Mouse (Mus musculus) heart, embryonic 11.5 days (tissue): ENCODE measurements around the gene Olfr1105. TPM values are rescaled to one million over a fixed set of nuclear protein-coding genes. Genes with fewer than 3 reads are reported as not detected.

Source experiments
- ATAC-seq: fragments of 200-750 bp; cut with Nextera tagmentation; replicated peaks from 2 replicates; pipeline ENCODE4 v1.8.0; 2017; ENCODE audit warnings: moderate library complexity; ENCODE audit not compliant: insufficient number of reproducible peaks, low FRiP score, low TSS enrichment
- H3K27ac ChIP-seq: fragments of 300-500 bp; sonication (generic); 2 replicates; pipeline ENCODE4 v1.5.1; 2014; ENCODE audit warnings: mild to moderate bottlenecking, low read depth, low read length
- H3K27me3 ChIP-seq: fragments of 300-500 bp; sonication (generic); 2 replicates; pipeline ENCODE4 v1.6.1; 2014; ENCODE audit warnings: mild to moderate bottlenecking, low read length, mixed read lengths; ENCODE audit not compliant: control insufficient read depth, insufficient read depth
- H3K36me3 ChIP-seq: fragments of 300-500 bp; sonication (generic); 2 replicates; pipeline ENCODE4 v1.6.1; 2014; ENCODE audit warnings: mild to moderate bottlenecking, low read length, moderate library complexity, mixed read lengths; ENCODE audit not compliant: control insufficient read depth, insufficient read depth
- H3K4me1 ChIP-seq: fragments of 300-500 bp; sonication (generic); 2 replicates; pipeline ENCODE4 v1.6.1; 2014; ENCODE audit warnings: low read length; ENCODE audit not compliant: control insufficient read depth, insufficient read depth
- H3K4me2 ChIP-seq: fragments of 300-500 bp; sonication (generic); 2 replicates; pipeline ENCODE4 v1.6.1; 2014; ENCODE audit warnings: mild to moderate bottlenecking, moderate library complexity
- H3K4me3 ChIP-seq: fragments of 300-500 bp; sonication (generic); 2 replicates; pipeline ENCODE4 v1.5.1; 2014; ENCODE audit warnings: low read depth, low read length
- H3K9ac ChIP-seq: fragments of 300-500 bp; sonication (generic); 2 replicates; pipeline ENCODE4 v1.6.1; 2014; ENCODE audit warnings: mild to moderate bottlenecking, low read depth, low read length, moderate library complexity
- H3K9me3 ChIP-seq: fragments of 300-500 bp; sonication (generic); replicated peaks from 2 replicates; pipeline ENCODE4 v1.6.1; 2016; ENCODE audit warnings: low read length; ENCODE audit not compliant: control insufficient read depth
- WGBS: fragments of 180-500 bp; shearing (Covaris S2); extraction: QIAGEN DNeasy Blood & Tissue Kit; methylation state at CpG from one replicate; pipeline ENCODE4 v1.1.7; 2014; ENCODE audit not compliant: insufficient replicate concordance; 5-methylcytosine and 5-hydroxymethylcytosine counted together
- polyA plus RNA-seq: library from polyadenylated mRNA; unstranded; fragments of >200 nt; fragmentation: Nextera tagmentation; extraction: Ambion mirVana; gene quantifications from 2 replicates; pipeline ENCODE4 v1.2.1, GENCODE M21; 2014

The Olfr1105 gene
- polyA plus RNA-seq = not detected in 2 replicates

DNA sequence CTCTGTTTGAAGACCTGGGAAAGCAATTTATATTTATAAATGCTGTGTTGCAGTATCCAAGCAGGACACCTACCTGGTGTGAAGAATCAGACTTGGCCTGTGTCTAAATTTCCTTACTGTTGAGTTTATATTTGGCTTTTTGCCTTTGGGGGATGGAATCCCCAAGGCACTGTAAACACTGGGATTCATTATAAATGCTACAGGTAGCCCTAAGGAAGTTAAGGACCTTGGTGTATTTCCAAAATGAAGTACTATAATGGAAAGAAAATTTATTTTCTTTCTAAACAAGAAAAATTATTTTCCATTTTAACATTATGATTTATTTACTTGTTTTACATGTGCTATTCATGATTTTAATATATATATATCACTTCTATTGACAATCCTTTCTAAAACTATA is at the start of gene Olfr1105:
TSS of gene Olfr1105 (minus strand) at position 101 of the 400 bp plus-strand sequence.
- H3K4me2 ChIP-seq = no peak within 1 kb of the TSS
- no peaks in the 10 kb centered on the region for H3K4me1 ChIP-seq
- no peaks in the 10 kb centered on the region for H3K27me3 ChIP-seq
- no peak for ATAC-seq
- no peak within 1 kb of the TSS for H3K9ac ChIP-seq
- H3K27ac ChIP-seq = no peak within 1 kb of the TSS
- H3K4me3 ChIP-seq = no peak within 1 kb of the TSS
- no peaks in the 10 kb centered on the region for H3K9me3 ChIP-seq
- H3K36me3 ChIP-seq = no peaks in the 10 kb centered on the region

DNA sequence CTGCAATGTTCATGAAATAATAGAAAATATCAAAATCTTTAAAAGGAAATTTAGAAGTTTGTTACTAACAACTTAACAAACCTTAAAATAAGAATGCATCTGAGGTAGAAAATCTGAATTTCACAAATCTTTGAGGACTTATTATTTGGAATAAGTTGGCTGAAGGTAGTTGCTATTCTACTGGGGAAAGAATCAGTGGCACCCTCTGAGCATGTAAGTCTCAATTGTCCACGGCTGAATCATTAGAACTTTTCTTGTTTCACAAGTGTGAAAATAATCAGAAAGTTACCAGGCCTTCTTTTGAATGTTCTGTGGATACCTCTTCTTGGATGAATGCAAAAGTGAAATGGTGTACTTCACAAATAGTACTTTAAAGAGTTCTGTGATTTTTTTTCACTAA is 39.4 kb upstream of the Olfr1105 start, which contains the start of gene Olfr1107:
TSS of gene Olfr1107 (minus strand) at position 101 of the 400 bp plus-strand sequence.
- 77% methylated on average over 1 of the region's 1 CpGs for WGBS
- H3K27me3 ChIP-seq = no peaks in the 10 kb centered on the region

DNA sequence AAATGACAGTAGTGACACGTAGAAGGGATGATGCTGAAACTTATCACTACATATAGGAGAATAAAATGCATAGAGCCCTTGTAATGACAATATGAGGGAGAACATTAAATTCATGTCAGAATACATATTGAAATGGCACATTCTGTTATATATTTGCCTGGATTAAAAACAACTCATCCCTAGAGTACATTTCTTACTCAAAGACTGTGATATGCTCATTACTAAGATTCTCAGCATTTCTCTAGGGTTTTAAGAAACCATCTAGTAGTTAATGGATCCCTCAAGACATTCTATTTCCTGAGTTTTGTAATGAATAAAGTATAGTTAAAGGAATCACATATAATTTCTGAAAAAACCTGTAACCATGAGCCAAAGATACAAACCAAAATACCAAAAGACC is 15.8 kb upstream of the Olfr1105 start, which contains the start of gene Olfr1106:
TSS of gene Olfr1106 (minus strand) at position 101 of the 400 bp plus-strand sequence.
- Histone ChIP-seq H3K4me3 (no peak within 1 kb of the TSS), H3K27me3 (no peaks in the 10 kb centered on the region), H3K36me3 (no peaks in the 10 kb centered on the region), H3K4me2 (no peak within 1 kb of the TSS), H3K4me1 (no peaks in the 10 kb centered on the region), H3K27ac (no peak within 1 kb of the TSS), H3K9ac (no peak within 1 kb of the TSS), H3K9me3 (no peaks in the 10 kb centered on the region)
- WGBS = 67% methylated on average over 1 of the region's 1 CpGs
- ATAC-seq = no peak

More for the DNA sequence above, 39.4 kb upstream of the Olfr1105 start, which contains the start of gene Olfr1107:
- no peak within 1 kb of the TSS for H3K4me2 ChIP-seq
- no peak for ATAC-seq
- no peak within 1 kb of the TSS for H3K4me3 ChIP-seq
- no peaks in the 10 kb centered on the region for H3K36me3 ChIP-seq
- no peaks in the 10 kb centered on the region for H3K4me1 ChIP-seq
- H3K9me3 ChIP-seq = no peaks in the 10 kb centered on the region
- H3K9ac ChIP-seq = no peak within 1 kb of the TSS
- H3K27ac ChIP-seq = no peak within 1 kb of the TSS

DNA sequence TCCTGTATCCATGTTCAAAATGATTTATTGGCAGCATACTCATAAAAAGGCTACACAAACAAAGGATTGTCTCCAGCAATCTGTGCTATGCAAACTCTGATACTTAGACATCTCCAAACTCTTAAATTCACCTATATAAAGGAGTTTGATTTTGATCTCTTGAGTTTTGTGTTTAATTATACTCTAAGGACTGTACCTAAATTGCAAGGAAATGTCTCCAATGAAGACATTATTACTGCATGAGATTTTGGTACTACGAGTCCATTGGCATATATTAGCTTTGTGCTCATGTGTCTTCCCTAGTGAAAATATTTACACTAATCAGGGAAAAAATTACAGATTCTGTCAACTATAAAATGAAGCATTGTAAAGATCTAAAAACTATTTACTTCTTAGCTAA is 9.4 kb downstream of the Olfr1105 start, which contains the start of gene Olfr1104:
TSS of gene Olfr1104 (minus strand) at position 101 of the 400 bp plus-strand sequence.
- Histone ChIP-seq H3K4me1 (no peaks in the 10 kb centered on the region), H3K4me2 (no peak within 1 kb of the TSS), H3K36me3 (no peaks in the 10 kb centered on the region), H3K27ac (no peak within 1 kb of the TSS), H3K9me3 (no peaks in the 10 kb centered on the region), H3K27me3 (no peaks in the 10 kb centered on the region), H3K9ac (no peak within 1 kb of the TSS), H3K4me3 (no peak within 1 kb of the TSS)
- 83% methylated on average over 1 of the region's 1 CpGs for WGBS
- ATAC-seq = no peak

DNA sequence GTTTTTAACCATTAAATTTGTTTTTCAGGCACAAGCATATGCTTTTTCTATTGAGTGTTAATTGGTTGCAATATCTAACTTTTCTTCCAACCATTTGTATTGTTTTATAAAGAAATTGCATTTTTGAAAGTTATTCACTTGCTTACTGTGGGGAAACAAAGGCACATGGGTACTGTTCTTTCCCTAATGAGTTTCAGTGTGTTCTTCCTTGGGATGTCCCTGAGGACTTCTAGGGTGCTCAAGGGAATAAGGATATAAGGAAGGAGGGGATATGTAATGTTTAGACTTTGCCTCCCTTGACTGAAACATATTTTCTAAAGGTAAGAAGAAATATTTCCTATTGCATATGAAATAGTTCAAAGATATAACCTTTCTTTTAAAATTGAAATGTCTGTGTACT is 38.2 kb downstream of the Olfr1105 start, which contains the start of gene Olfr1102:
TSS of gene Olfr1102 (plus strand) at position 301 of the 400 bp plus-strand sequence.
- no peak within 1 kb of the TSS for H3K27ac ChIP-seq
- H3K4me3 ChIP-seq = no peak within 1 kb of the TSS
- H3K4me1 ChIP-seq = no peaks in the 10 kb centered on the region
- no peaks in the 10 kb centered on the region for H3K36me3 ChIP-seq
- no peaks in the 10 kb centered on the region for H3K27me3 ChIP-seq
- ATAC-seq = no peak
- H3K9ac ChIP-seq = no peak within 1 kb of the TSS
- no peaks in the 10 kb centered on the region for H3K9me3 ChIP-seq
- no peak within 1 kb of the TSS for H3K4me2 ChIP-seq

DNA sequence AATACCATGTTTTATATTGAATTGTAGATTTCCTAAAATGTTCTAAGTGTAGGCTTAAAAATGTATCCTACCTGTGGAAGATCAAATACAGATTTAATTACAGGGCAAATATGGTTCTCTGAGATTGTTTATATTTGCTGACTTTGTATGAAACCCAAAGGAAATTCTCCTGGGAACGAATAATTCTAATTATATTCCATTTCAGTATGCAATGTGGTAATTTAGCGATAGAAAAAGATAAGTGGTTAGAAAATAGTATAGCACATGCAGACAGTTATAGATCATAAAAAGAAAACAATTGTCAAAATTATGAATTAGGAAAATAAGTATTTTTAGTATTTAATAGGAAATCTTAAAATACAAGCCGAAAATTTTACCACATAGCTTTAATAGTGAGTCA is 45.2 kb downstream of the Olfr1105 start, which contains the start of gene Olfr1101:
TSS of gene Olfr1101 (minus strand) at position 101 of the 400 bp plus-strand sequence.
- ATAC-seq = no peak
- Histone ChIP-seq H3K4me1 (no peaks in the 10 kb centered on the region), H3K4me2 (no peak within 1 kb of the TSS), H3K4me3 (no peak within 1 kb of the TSS), H3K9ac (no peak within 1 kb of the TSS), H3K9me3 (no peaks in the 10 kb centered on the region), H3K27ac (no peak within 1 kb of the TSS), H3K27me3 (no peaks in the 10 kb centered on the region), H3K36me3 (no peaks in the 10 kb centered on the region)
- WGBS = 78% methylated on average over 3 of the region's 3 CpGs

Other genes starting within 250 kb of the Olfr1105 start
- gene Olfr141, start 226.5 kb downstream of the Olfr1105 start, polyA plus RNA-seq = not detected in 2 replicates
- gene Olfr1094, start 211.9 kb downstream of the Olfr1105 start, polyA plus RNA-seq = not detected in 2 replicates
- gene Olfr1095, start 184.8 kb downstream of the Olfr1105 start, polyA plus RNA-seq = not detected in 2 replicates
- gene Gm13723, start 161.7 kb downstream of the Olfr1105 start, polyA plus RNA-seq = not detected in 2 replicates
- not detected in 2 replicates for gene Olfr1097, start 144.3 kb downstream of the Olfr1105 start, polyA plus RNA-seq
- gene Olfr1098, start 112.0 kb downstream of the Olfr1105 start, polyA plus RNA-seq = not detected in 2 replicates
- not detected in 2 replicates for gene Olfr1099, start 75.8 kb downstream of the Olfr1105 start, polyA plus RNA-seq
- gene Olfr1100, start 56.6 kb downstream of the Olfr1105 start, polyA plus RNA-seq = not detected in 2 replicates
- gene Olfr1101, start 45.3 kb downstream of the Olfr1105 start, polyA plus RNA-seq = not detected in 2 replicates
- not detected in 2 replicates for gene Olfr1102, start 38.1 kb downstream of the Olfr1105 start, polyA plus RNA-seq
- gene Olfr1104, start 9.5 kb downstream of the Olfr1105 start, polyA plus RNA-seq = not detected in 2 replicates
- gene Olfr1106, start 15.7 kb upstream of the Olfr1105 start, polyA plus RNA-seq = not detected in 2 replicates
- not detected in 2 replicates for gene Olfr1107, start 39.3 kb upstream of the Olfr1105 start, polyA plus RNA-seq
- not detected in 2 replicates for gene Olfr1109, start 59.5 kb upstream of the Olfr1105 start, polyA plus RNA-seq
- gene Olfr259, start 78.0 kb upstream of the Olfr1105 start, polyA plus RNA-seq = not detected in 2 replicates
- not detected in 2 replicates for gene Olfr1110, start 103.8 kb upstream of the Olfr1105 start, polyA plus RNA-seq
- not detected in 2 replicates for gene Olfr1111, start 116.1 kb upstream of the Olfr1105 start, polyA plus RNA-seq
- gene Olfr1112, start 151.3 kb upstream of the Olfr1105 start, polyA plus RNA-seq = not detected in 2 replicates
- not detected in 2 replicates for gene Olfr1113, start 172.4 kb upstream of the Olfr1105 start, polyA plus RNA-seq
- gene Olfr1115, start 211.5 kb upstream of the Olfr1105 start, polyA plus RNA-seq = not detected in 2 replicates
- not detected in 2 replicates for gene Olfr1116, start 231.0 kb upstream of the Olfr1105 start, polyA plus RNA-seq